Mouse (Mus musculus): ENCODE results near the gene Nt5dc3. TPM values are rescaled to one million over a fixed set of nuclear protein-coding genes. Genes with fewer than 3 reads are reported as not detected.

Nt5dc3 gene
- total and polyA plus RNA-seq, 3 experiments = 4.6 to 15.9 (median 6.5) TPM

DNA sequence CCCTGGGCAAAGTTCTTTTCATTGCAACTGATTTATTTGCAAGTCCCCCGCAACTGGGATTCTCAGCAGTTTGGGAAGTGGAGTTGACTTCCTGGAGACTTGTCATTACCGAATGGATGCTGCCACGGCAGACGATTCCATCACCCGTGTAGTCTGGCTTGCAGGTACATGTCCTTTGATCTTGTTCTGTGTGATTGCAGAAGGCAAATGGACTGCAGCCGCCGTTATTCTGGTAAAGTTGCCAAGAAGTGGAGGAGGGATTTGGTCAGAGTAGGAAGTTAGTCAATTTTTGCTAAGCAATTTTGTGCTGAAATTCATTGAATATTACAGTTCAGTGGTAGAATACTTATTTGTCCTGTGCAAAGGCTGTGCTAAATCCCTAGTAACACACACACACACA lies 99.9 kb downstream of the Nt5dc3 start:
- dilution Hi-C loops (cut with MboI; ENCODE audit: extremely low pct_ligation_motif_present, extremely low pct_unique_long_range_greater_than_20kb, low sequenced_read_pairs) (no loop called here), in situ Hi-C loops (cut with MboI; ENCODE audit: low pct_ligation_motif_present, low pct_unique_long_range_greater_than_20kb, low sequenced_read_pairs) (no loop called here)

DNA sequence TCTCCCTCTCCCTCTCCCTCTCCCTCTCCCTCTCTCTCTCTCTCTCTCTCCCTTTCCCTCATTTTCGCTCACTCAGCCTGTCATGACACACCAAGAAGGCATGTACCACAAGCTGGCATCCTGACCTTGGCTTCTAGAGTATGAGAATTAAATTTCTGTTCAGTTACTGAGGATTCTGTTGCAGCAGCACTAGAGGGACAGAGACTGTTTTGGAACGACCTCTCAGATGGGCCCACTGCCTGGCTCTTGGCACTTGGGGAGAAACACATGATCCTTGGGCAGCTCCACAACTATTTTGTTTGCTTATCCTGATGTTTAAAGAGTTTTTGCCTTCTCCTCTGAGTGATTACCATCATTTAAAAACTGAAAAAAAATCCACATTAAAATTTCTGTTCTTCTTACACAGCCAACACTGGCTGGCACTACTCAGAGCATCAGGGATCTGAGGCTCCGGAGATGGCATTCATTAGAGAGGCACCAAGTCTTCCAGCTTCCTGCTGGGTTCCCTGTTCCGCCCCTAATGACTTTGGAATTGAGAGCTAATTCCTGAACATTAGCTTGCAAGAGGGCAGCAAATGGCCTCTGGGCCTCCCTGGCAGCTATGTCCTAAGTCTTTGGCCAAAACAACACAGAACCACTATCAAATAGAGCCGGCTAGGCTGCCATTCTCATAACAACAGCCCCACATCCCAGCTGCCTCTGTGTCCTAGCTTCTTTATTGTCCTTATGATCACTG lies 101.4 kb downstream of the Nt5dc3 start:
- Histone ChIP-seq H3K36me3 (replicated peaks in 1 of 2; ENCODE audit: control insufficient read depth in 1 of 2, insufficient read depth in 1 of 2, low read length in 1 of 2) (no peaks in the 10 kb centered on the region), H3K79me2 (replicated peaks; ENCODE audit: control insufficient read depth, extremely low read depth, insufficient read depth, poor library complexity, severe bottlenecking) (no peaks in the 10 kb centered on the region), H3K27ac (ENCODE audit: insufficient read depth, low read depth) (no peak overlapping the region), H3K4me2 (ENCODE audit: insufficient read depth, low read depth, poor library complexity, severe bottlenecking) (no peak overlapping the region), H3K4me3 (replicated peaks in 1 of 3; ENCODE audit: low read depth in 2 of 3, low read length in 2 of 3, poor library complexity in 1 of 3) (no peak overlapping the region), H3K27me3 (replicated peaks) (no peaks in the 10 kb centered on the region), H3K9ac (ENCODE audit: insufficient read depth, low read depth) (no peak overlapping the region), H3K9me3 (replicated peaks; ENCODE audit: low read length) (no peaks in the 10 kb centered on the region), H3K4me1 (ENCODE audit: control insufficient read depth in 1 of 2, insufficient read depth in 2 of 2) (0 out of 4 replicates have a peak, but pooled peaks cover 0 to 2% of the 10 kb centered on the region in 2 experiments)
- no peak for TF ChIP-seq MYC (IDR thresholded peaks at IDR 0.05; ENCODE audit: low read depth, low read length)
- TF ChIP-seq MAX (IDR thresholded peaks at IDR 0.05; ENCODE audit: low read length) = no peak
- TF ChIP-seq JUND (conservative IDR thresholded peaks at IDR 0.05; ENCODE audit: low read depth, low read length) = no peak
- TF ChIP-seq ZC3H11A (IDR thresholded peaks at IDR 0.05; ENCODE audit: low read depth, low read length) = no peak
- no peak for TF ChIP-seq EP300 (IDR thresholded peaks at IDR 0.05; ENCODE audit: low read length)
- no peak for TF ChIP-seq HCFC1 (IDR thresholded peaks at IDR 0.05; ENCODE audit: low read depth, low read length)
- TF ChIP-seq POLR2A (IDR thresholded peaks at IDR 0.05; ENCODE audit: low read depth, low read length) = no peak
- TF ChIP-seq MAZ (IDR thresholded peaks at IDR 0.05; ENCODE audit: low read depth, low read length) = no peak
- TF ChIP-seq ELF1 (IDR thresholded peaks at IDR 0.05; ENCODE audit: low read depth, low read length) = no peak
- TF ChIP-seq POLR2AphosphoS2 (IDR thresholded peaks at IDR 0.05; ENCODE audit: low read depth, low read length) = no peak
- no peak for TF ChIP-seq IRF4 (IDR thresholded peaks at IDR 0.05; ENCODE audit: low read depth, low read length)
- no peak for TF ChIP-seq RAD21 (IDR thresholded peaks at IDR 0.05; ENCODE audit: low read depth, low read length)
- no peak for TF ChIP-seq ZKSCAN1 (IDR thresholded peaks at IDR 0.05; ENCODE audit: borderline replicate concordance, low read depth, low read length)
- no peak for TF ChIP-seq CTCF (conservative IDR thresholded peaks at IDR 0.05 in 1 of 2, IDR thresholded peaks at IDR 0.05 in 1 of 2; ENCODE audit: low read depth in 2 of 2, low read length in 2 of 2)
- TF ChIP-seq ETS1 (conservative IDR thresholded peaks at IDR 0.05; ENCODE audit: low read depth, low read length) = no peak
- TF ChIP-seq RCOR1 (conservative IDR thresholded peaks at IDR 0.05; ENCODE audit: low read depth, low read length) = no peak
- dilution Hi-C loops (cut with MboI; ENCODE audit: extremely low pct_ligation_motif_present, extremely low pct_unique_long_range_greater_than_20kb, low sequenced_read_pairs) (no loop called here), in situ Hi-C loops (cut with MboI; ENCODE audit: low pct_ligation_motif_present, low pct_unique_long_range_greater_than_20kb, low sequenced_read_pairs) (no loop called here)
- DNase-seq (ENCODE audit: extremely low read depth) = no peak

More for the DNA sequence above, 99.9 kb downstream of the Nt5dc3 start:
- H3K79me2 ChIP-seq (replicated peaks; ENCODE audit: control insufficient read depth, extremely low read depth, insufficient read depth, poor library complexity, severe bottlenecking) = no peaks in the 10 kb centered on the region
- H3K9me3 ChIP-seq (replicated peaks; ENCODE audit: low read length) = no peaks in the 10 kb centered on the region
- no peak for DNase-seq (ENCODE audit: extremely low read depth)
- no peak overlapping the region for H3K9ac ChIP-seq (ENCODE audit: insufficient read depth, low read depth)
- TF ChIP-seq ELF1 (IDR thresholded peaks at IDR 0.05; ENCODE audit: low read depth, low read length) (no peak), ZC3H11A (IDR thresholded peaks at IDR 0.05; ENCODE audit: low read depth, low read length) (no peak), UBTF (IDR thresholded peaks at IDR 0.05; ENCODE audit: low read depth, low read length) (no peak), GABPA (IDR thresholded peaks at IDR 0.05; ENCODE audit: insufficient replicate concordance, low read depth, low read length) (no peak), SIN3A (IDR thresholded peaks at IDR 0.05; ENCODE audit: low read length) (no peak), PAX5 (IDR thresholded peaks at IDR 0.05; ENCODE audit: low read length) (no peak), MAFK (IDR thresholded peaks at IDR 0.05; ENCODE audit: insufficient replicate concordance, low read length) (no peak), E2F4 (IDR thresholded peaks at IDR 0.05; ENCODE audit: insufficient replicate concordance, low read depth, low read length) (no peak), MAZ (IDR thresholded peaks at IDR 0.05; ENCODE audit: low read depth, low read length) (no peak), JUN (IDR thresholded peaks at IDR 0.05; ENCODE audit: insufficient read depth, low read depth, low read length) (no peak), MXI1 (IDR thresholded peaks at IDR 0.05; ENCODE audit: low read depth, low read length) (no peak), HCFC1 (IDR thresholded peaks at IDR 0.05; ENCODE audit: low read depth, low read length) (no peak), ZNF384 (IDR thresholded peaks at IDR 0.05; ENCODE audit: low read depth, low read length) (no peak), SMC3 (IDR thresholded peaks at IDR 0.05; ENCODE audit: low read depth, low read length) (no peak), USF1 (IDR thresholded peaks at IDR 0.05; ENCODE audit: low read depth, low read length) (no peak)
- H3K4me3 ChIP-seq (replicated peaks in 1 of 3; ENCODE audit: low read depth in 2 of 3, low read length in 2 of 3, poor library complexity in 1 of 3) = no peak overlapping the region
- no peak overlapping the region for H3K27ac ChIP-seq (ENCODE audit: insufficient read depth, low read depth)
- no peaks in the 10 kb centered on the region for H3K27me3 ChIP-seq (replicated peaks)
- H3K4me1 ChIP-seq (ENCODE audit: control insufficient read depth in 1 of 2, insufficient read depth in 2 of 2) = no peaks in the 10 kb centered on the region
- no peaks in the 10 kb centered on the region for H3K36me3 ChIP-seq (replicated peaks in 1 of 2; ENCODE audit: control insufficient read depth in 1 of 2, insufficient read depth in 1 of 2, low read length in 1 of 2)
- H3K4me2 ChIP-seq (ENCODE audit: insufficient read depth, low read depth, poor library complexity, severe bottlenecking) = no peak overlapping the region
